Mouse (Mus musculus): ENCODE data around the gene Txnl4b. TPM values are rescaled to one million over a fixed set of nuclear protein-coding genes. Genes with fewer than 3 reads are reported as not detected.

Txnl4b gene
- polyA plus RNA-seq, 1 experiment from 2014 or later, result 10.3 TPM

DNA sequence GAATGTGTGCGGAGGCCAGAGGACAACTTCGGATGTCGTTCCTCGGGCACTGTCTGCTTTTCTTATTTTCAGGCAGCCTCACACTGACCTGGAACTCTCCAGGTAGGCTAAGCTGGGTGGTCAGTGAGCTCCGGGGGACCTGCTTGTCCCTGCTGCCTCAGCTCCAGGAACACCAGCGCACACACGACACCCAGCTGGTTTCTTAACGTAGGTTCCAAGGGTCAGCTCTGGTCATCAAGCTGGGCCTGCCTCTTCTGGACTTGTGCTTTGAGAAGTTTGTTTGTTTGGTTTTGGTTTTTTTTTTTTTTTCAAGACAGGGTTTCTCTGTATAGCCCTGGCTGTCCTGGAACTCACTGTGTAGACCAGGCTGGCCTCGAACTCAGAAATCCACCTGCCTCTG lies 25.2 kb downstream of the Txnl4b start:
- no peak overlapping the region for H3K27ac ChIP-seq (ENCODE audit: low read length)
- WGBS (ENCODE audit: insufficient replicate concordance), result 75% methylated on average over 9 of the region's 9 CpGs
- ATAC-seq (ENCODE audit: low read depth), result no peak
- H3K4me3 ChIP-seq (ENCODE audit: low read depth, low read length), result no peak overlapping the region
- H3K27me3 ChIP-seq (ENCODE audit: control insufficient read depth, insufficient read depth, low read depth, low read length), result no peaks in the 10 kb centered on the region
- no peaks in the 10 kb centered on the region; the same call in 1 of the 2 replicates for H3K4me1 ChIP-seq (ENCODE audit: control insufficient read depth, low read depth, low read length)
- H3K9me3 ChIP-seq (replicated peaks; ENCODE audit: control insufficient read depth, low read length), result no peaks in the 10 kb centered on the region
- H3K4me2 ChIP-seq (ENCODE audit: low read depth, low read length), result no peak overlapping the region
- no peak overlapping the region for H3K9ac ChIP-seq (ENCODE audit: low read depth, low read length)
- H3K36me3 ChIP-seq (ENCODE audit: control insufficient read depth, insufficient read depth), result no peaks in the 10 kb centered on the region; the same call in 1 of the 2 replicates

DNA sequence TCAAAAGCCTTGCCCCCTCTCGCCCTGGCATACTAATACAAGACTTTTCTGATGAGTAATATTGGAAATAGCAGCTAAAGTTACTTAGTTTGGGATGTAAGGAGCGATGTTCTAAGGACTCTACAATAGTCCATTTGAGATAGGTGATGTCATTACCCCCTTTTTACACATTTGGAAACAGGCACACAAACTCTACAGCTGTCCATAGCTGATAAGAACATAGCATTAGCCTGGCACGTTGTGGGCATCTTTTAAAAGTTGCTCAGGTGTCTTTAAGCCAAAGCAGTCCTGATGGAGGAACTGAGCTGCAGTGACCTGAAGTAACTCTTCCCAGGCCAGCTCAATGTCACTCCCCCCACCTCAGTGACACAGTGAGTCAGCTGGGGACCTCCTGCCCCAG lies 25.7 kb downstream of the Txnl4b start:
- Histone ChIP-seq H3K4me3 (ENCODE audit: low read depth, low read length) (no peak overlapping the region), H3K4me1 (ENCODE audit: control insufficient read depth, low read depth, low read length) (no peaks in the 10 kb centered on the region; the same call in 1 of the 2 replicates), H3K27me3 (ENCODE audit: control insufficient read depth, insufficient read depth, low read depth, low read length) (no peaks in the 10 kb centered on the region), H3K36me3 (ENCODE audit: control insufficient read depth, insufficient read depth) (no peaks in the 10 kb centered on the region; the same call in 1 of the 2 replicates), H3K9ac (ENCODE audit: low read depth, low read length) (no peak overlapping the region), H3K4me2 (ENCODE audit: low read depth, low read length) (no peak overlapping the region), H3K27ac (ENCODE audit: low read length) (no peak overlapping the region), H3K9me3 (replicated peaks; ENCODE audit: control insufficient read depth, low read length) (no peaks in the 10 kb centered on the region)
- peak; percentile 22; the same call in 1 of the 2 replicates for ATAC-seq (ENCODE audit: low read depth)
- 50% methylated on average over 3 of the region's 3 CpGs for WGBS (ENCODE audit: insufficient replicate concordance)

DNA sequence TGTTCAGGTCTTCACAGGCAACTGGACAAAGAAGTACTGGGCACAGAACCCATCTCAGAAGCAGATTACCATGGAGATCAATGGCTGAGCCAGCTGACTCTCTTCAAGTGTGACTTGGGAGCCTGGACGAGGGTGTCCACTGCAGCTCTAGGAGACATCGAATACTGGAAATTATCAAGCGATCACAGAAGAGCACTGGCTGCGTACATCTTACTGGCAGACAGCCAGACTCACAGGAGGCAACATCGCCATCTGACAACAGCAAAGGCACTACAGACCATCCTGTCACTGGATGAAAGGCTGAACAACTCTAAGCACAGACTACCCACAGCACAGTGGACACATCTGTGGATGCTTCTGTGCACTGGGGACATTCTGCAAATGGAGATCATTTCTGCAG lies 26.5 kb downstream of the Txnl4b start:
- Histone ChIP-seq H3K4me3 (ENCODE audit: low read depth, low read length) (no peak overlapping the region), H3K27ac (ENCODE audit: low read length) (no peak overlapping the region), H3K36me3 (ENCODE audit: control insufficient read depth, insufficient read depth) (no peaks in the 10 kb centered on the region; the same call in 1 of the 2 replicates), H3K4me2 (ENCODE audit: low read depth, low read length) (no peak overlapping the region), H3K27me3 (ENCODE audit: control insufficient read depth, insufficient read depth, low read depth, low read length) (no peaks in the 10 kb centered on the region), H3K9ac (ENCODE audit: low read depth, low read length) (no peak overlapping the region), H3K9me3 (replicated peaks; ENCODE audit: control insufficient read depth, low read length) (no peaks in the 10 kb centered on the region), H3K4me1 (ENCODE audit: control insufficient read depth, low read depth, low read length) (no peaks in the 10 kb centered on the region; the same call in 1 of the 2 replicates)
- WGBS (ENCODE audit: insufficient replicate concordance), result 67% methylated on average over 5 of the region's 5 CpGs
- no peak; the same call in 1 of the 2 replicates for ATAC-seq (ENCODE audit: low read depth)

GRCm38 (mm10) chr8:109593117-109593788 lies 27.6 kb downstream of the Txnl4b start:
- 58% methylated on average over 6 of the region's 6 CpGs for WGBS (ENCODE audit: insufficient replicate concordance)
- Histone ChIP-seq H3K4me2 (ENCODE audit: low read depth, low read length) (no peak overlapping the region), H3K36me3 (ENCODE audit: control insufficient read depth, insufficient read depth) (no peaks in the 10 kb centered on the region; the same call in 1 of the 2 replicates), H3K27ac (ENCODE audit: low read length) (no peak overlapping the region), H3K27me3 (ENCODE audit: control insufficient read depth, insufficient read depth, low read depth, low read length) (no peaks in the 10 kb centered on the region), H3K9me3 (replicated peaks; ENCODE audit: control insufficient read depth, low read length) (no peaks in the 10 kb centered on the region), H3K4me3 (ENCODE audit: low read depth, low read length) (no peak overlapping the region), H3K4me1 (ENCODE audit: control insufficient read depth, low read depth, low read length) (no peaks in the 10 kb centered on the region; the same call in 1 of the 2 replicates), H3K9ac (ENCODE audit: low read depth, low read length) (no peak overlapping the region)
- no peak for ATAC-seq (ENCODE audit: low read depth)

- Histone ChIP-seq H3K9ac (ENCODE audit: low read depth, low read length) (no peak overlapping the region), H3K36me3 (ENCODE audit: control insufficient read depth, insufficient read depth) (no peaks in the 10 kb centered on the region; the same call in 1 of the 2 replicates), H3K9me3 (replicated peaks; ENCODE audit: control insufficient read depth, low read length) (no peaks in the 10 kb centered on the region), H3K27ac (ENCODE audit: low read length) (no peak overlapping the region), H3K27me3 (ENCODE audit: control insufficient read depth, insufficient read depth, low read depth, low read length) (no peaks in the 10 kb centered on the region), H3K4me3 (ENCODE audit: low read depth, low read length) (no peak overlapping the region), H3K4me2 (ENCODE audit: low read depth, low read length) (no peak overlapping the region), H3K4me1 (ENCODE audit: control insufficient read depth, low read depth, low read length) (no peaks in the 10 kb centered on the region; the same call in 1 of the 2 replicates)
- 0 out of 2 replicates have a peak, but pooled peaks have one; percentile 20 for ATAC-seq (ENCODE audit: low read depth)
- WGBS (ENCODE audit: insufficient replicate concordance), result 41% methylated on average over 8 of the region's 8 CpGs
Observed at GRCm38 (mm10) chr8:109595854-109596253, 30.2 kb downstream of the Txnl4b start.

DNA sequence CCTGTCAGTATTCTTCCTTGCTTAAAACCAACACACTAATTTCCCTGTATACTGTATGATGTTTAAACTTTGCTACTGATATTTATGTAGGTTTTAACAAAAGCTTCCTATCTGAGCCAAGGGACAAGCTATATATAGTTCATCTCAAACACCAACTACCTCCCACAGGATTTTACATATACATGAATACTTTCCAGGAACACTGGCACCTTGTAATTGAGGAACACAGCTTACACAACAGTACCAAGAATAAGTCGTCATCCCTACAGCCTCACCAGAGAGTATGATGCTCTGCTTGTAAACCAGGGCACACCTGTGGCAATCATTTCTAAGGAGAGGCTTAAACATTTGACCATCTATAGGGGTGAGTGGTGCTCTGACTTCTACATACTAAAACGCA lies 41.0 kb downstream of the Txnl4b start:
- Histone ChIP-seq H3K9me3 (replicated peaks; ENCODE audit: control insufficient read depth, low read length) (no peaks in the 10 kb centered on the region), H3K36me3 (ENCODE audit: control insufficient read depth, insufficient read depth) (no peaks in the 10 kb centered on the region), H3K4me2 (ENCODE audit: low read depth, low read length) (no peak overlapping the region), H3K4me1 (ENCODE audit: control insufficient read depth, low read depth, low read length) (peaks cover 11% of the 10 kb centered on the region), H3K27me3 (ENCODE audit: control insufficient read depth, insufficient read depth, low read depth, low read length) (no peaks in the 10 kb centered on the region), H3K9ac (ENCODE audit: low read depth, low read length) (no peak overlapping the region), H3K4me3 (ENCODE audit: low read depth, low read length) (no peak overlapping the region), H3K27ac (ENCODE audit: low read length) (no peak overlapping the region)
- no peak for ATAC-seq (ENCODE audit: low read depth)
- WGBS (ENCODE audit: insufficient replicate concordance), result 64% methylated on average over 2 of the region's 2 CpGs

DNA sequence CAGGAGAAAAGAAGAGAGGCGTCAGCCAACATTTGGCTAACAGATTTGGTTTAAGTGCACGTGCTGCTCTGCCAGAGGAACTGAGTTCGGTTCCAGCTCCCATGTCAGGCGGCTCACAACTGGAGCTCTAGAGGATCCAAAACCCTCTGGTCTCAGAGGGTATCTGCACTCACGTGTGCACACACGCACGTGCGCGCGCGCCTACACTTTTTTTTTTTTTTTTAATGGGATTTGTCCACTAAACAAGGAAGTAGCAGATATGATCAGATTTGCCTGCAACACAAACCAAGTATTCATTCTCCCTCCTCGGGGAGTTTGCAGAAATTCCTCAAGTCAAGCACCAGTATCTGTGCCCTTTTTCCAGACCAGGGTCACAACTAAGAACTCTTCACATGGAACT lies 42.0 kb downstream of the Txnl4b start:
- ATAC-seq (ENCODE audit: low read depth), result no peak
- Histone ChIP-seq H3K9ac (ENCODE audit: low read depth, low read length) (peak overlapping the region; percentile 77), H3K4me1 (ENCODE audit: control insufficient read depth, low read depth, low read length) (peaks cover 11% of the 10 kb centered on the region), H3K4me2 (ENCODE audit: low read depth, low read length) (peak overlapping the region; percentile 74), H3K4me3 (ENCODE audit: low read depth, low read length) (peak overlapping the region; percentile 78), H3K27me3 (ENCODE audit: control insufficient read depth, insufficient read depth, low read depth, low read length) (no peaks in the 10 kb centered on the region), H3K9me3 (replicated peaks; ENCODE audit: control insufficient read depth, low read length) (no peaks in the 10 kb centered on the region), H3K36me3 (ENCODE audit: control insufficient read depth, insufficient read depth) (no peaks in the 10 kb centered on the region), H3K27ac (ENCODE audit: low read length) (no peak overlapping the region; the same call in 1 of the 2 replicates)
- WGBS (ENCODE audit: insufficient replicate concordance), result 3% methylated on average over 12 of the region's 12 CpGs

GRCm38 (mm10) chr8:109608271-109609152 lies 42.8 kb downstream of the Txnl4b start, which contains the start of gene Dhodh:
Gene Dhodh, minus strand, starts transcription at chr8:109608673.
- peak within 1 kb of the TSS; percentile 77 for H3K9ac ChIP-seq (ENCODE audit: low read depth, low read length)
- H3K9me3 ChIP-seq (replicated peaks; ENCODE audit: control insufficient read depth, low read length), result no peaks in the 10 kb centered on the region
- H3K4me2 ChIP-seq (ENCODE audit: low read depth, low read length), result peak within 1 kb of the TSS; percentile 74
- H3K27ac ChIP-seq (ENCODE audit: low read length), result peak within 1 kb of the TSS; percentile 98
- no peaks in the 10 kb centered on the region for H3K36me3 ChIP-seq (ENCODE audit: control insufficient read depth, insufficient read depth)
- H3K4me3 ChIP-seq (ENCODE audit: low read depth, low read length), result peak within 1 kb of the TSS; percentile 78
- no peaks in the 10 kb centered on the region for H3K27me3 ChIP-seq (ENCODE audit: control insufficient read depth, insufficient read depth, low read depth, low read length)
- WGBS (ENCODE audit: insufficient replicate concordance), result under 1% methylated on average over 42 of the region's 42 CpGs
- H3K4me1 ChIP-seq (ENCODE audit: control insufficient read depth, low read depth, low read length), result peaks cover 11% of the 10 kb centered on the region
- peak; percentile 99 for ATAC-seq (ENCODE audit: low read depth)
